Mouse (Mus musculus): Measurements from ENCODE around the gene Gm11549.

GRCm38 (mm10) chr3:36541399-36541798 is 19.8 kb upstream of the Gm11549 start:
- TF ChIP-seq POLR2A (IDR thresholded peaks at IDR 0.05; ENCODE audit: low read depth, low read length) (no peak), HCFC1 (IDR thresholded peaks at IDR 0.05; ENCODE audit: low read depth, low read length) (no peak), JUND (conservative IDR thresholded peaks at IDR 0.05; ENCODE audit: low read depth, low read length) (no peak), EP300 (IDR thresholded peaks at IDR 0.05; ENCODE audit: low read length) (no peak), PAX5 (IDR thresholded peaks at IDR 0.05; ENCODE audit: low read length) (no peak), POLR2AphosphoS2 (IDR thresholded peaks at IDR 0.05; ENCODE audit: low read depth, low read length) (no peak), NRF1 (IDR thresholded peaks at IDR 0.05; ENCODE audit: low read depth, low read length) (no peak), ZMIZ1 (IDR thresholded peaks at IDR 0.05; ENCODE audit: low read depth, low read length) (no peak), CTCF (conservative IDR thresholded peaks at IDR 0.05 in 1 of 2, IDR thresholded peaks at IDR 0.05 in 1 of 2; ENCODE audit: low read depth in 2 of 2, low read length in 2 of 2) (no peak), CHD1 (IDR thresholded peaks at IDR 0.05; ENCODE audit: low read depth, low read length) (no peak), USF1 (IDR thresholded peaks at IDR 0.05; ENCODE audit: low read depth, low read length) (no peak), ZNF384 (IDR thresholded peaks at IDR 0.05; ENCODE audit: low read depth, low read length) (no peak), MAFK (IDR thresholded peaks at IDR 0.05; ENCODE audit: insufficient replicate concordance, low read length) (no peak)

Data from CH12.LX (cell line).